Mouse (Mus musculus) cerebellum, adult 9-10 months (tissue): ENCODE results near the gene Tmem11.

Experiments used
- DNase-seq: peaks from one replicate; pipeline ENCODE4 v3.0.0; 2022

Tmem11 gene

GRCm38 (mm10) chr11:60826700-60827099 is 52.4 kb downstream of the Tmem11 start:
- no peak for DNase-seq

GRCm38 (mm10) chr11:60825191-60825590 is 53.9 kb downstream of the Tmem11 start:
- DNase-seq, result no peak

GRCm38 (mm10) chr11:60823771-60824170 is 55.3 kb downstream of the Tmem11 start:
- no peak for DNase-seq

- DNase-seq, result no peak
Measured at GRCm38 (mm10) chr11:60816398-60816797, 62.7 kb downstream of the Tmem11 start.
